20 mouse cellular contexts compared by ENCODE assay signal in genomic region chr15:69576742-69577141, GRCm38 (mm10).
DNase-seq lines count a peak whose midpoint lies in the region; ATAC-seq and TF ChIP-seq lines count a peak whose summit lies in the region.
"Had no signal": no experiment of that assay in that cellular context is flagged by ENCODE, and none has a peak within 500 bp of the region (broad histone marks: within the 10 kb centered on the region; RNA-seq: fewer than 3 reads in every experiment).

No protein-coding gene starts in this region.

- H3K4me3 ChIP-seq in intestine, embryonic 15.5 days (replicated peaks) = no peak overlapping the region
- H3K4me3 ChIP-seq in kidney, embryonic 16.5 days (ENCODE audit: low read length) = no peak overlapping the region
- no peak overlapping the region for H3K4me3 ChIP-seq in hindbrain, embryonic 12.5 days
- no peak overlapping the region for H3K4me3 ChIP-seq in hindbrain, postnatal 0 days (ENCODE audit: low read length)
- H3K4me3 ChIP-seq: erythroblast, embryonic 14.5 days; forebrain, embryonic 13.5 days; heart, embryonic 13.5 days; hindbrain, embryonic 15.5 days; midbrain, embryonic 10.5 days had no signal

- ATAC-seq in intestine, embryonic 15.5 days = peak; percentile 71
- ATAC-seq in kidney, embryonic 16.5 days (ENCODE audit: low FRiP score, low TSS enrichment) = 0 out of 2 replicates have a peak, but pooled peaks have one; percentile 31
- ATAC-seq in hindbrain, embryonic 12.5 days (ENCODE audit: low FRiP score) = no peak
- ATAC-seq in hindbrain, postnatal 0 days = no peak

- no peak for TF ChIP-seq CTCF in hindbrain, postnatal 0 days (IDR thresholded peaks at IDR 0.05; ENCODE audit: low read depth)

- H3K27me3 ChIP-seq in intestine, embryonic 15.5 days (replicated peaks) = no peaks in the 10 kb centered on the region
- H3K27me3 ChIP-seq in kidney, embryonic 16.5 days (ENCODE audit: insufficient read depth, low read length) = no peaks in the 10 kb centered on the region
- no peaks in the 10 kb centered on the region for H3K27me3 ChIP-seq in hindbrain, embryonic 12.5 days
- H3K27me3 ChIP-seq in hindbrain, postnatal 0 days (ENCODE audit: insufficient read depth, low read length) = no peaks in the 10 kb centered on the region
- H3K27me3 ChIP-seq: forebrain, embryonic 13.5 days; heart, embryonic 13.5 days; hindbrain, embryonic 15.5 days had no signal

- H3K4me1 ChIP-seq in intestine, embryonic 15.5 days (replicated peaks) = no peaks in the 10 kb centered on the region
- no peaks in the 10 kb centered on the region; the same call in 1 of the 2 replicates for H3K4me1 ChIP-seq in kidney, embryonic 16.5 days (ENCODE audit: insufficient read depth, low read length)
- H3K4me1 ChIP-seq in hindbrain, embryonic 12.5 days = peaks cover 5% of the 10 kb centered on the region
- 0 out of 2 replicates have a peak, but pooled peaks cover 5% of the 10 kb centered on the region for H3K4me1 ChIP-seq in hindbrain, postnatal 0 days (ENCODE audit: insufficient read depth, low read length)
- H3K4me1 ChIP-seq: heart, embryonic 13.5 days had no signal

- DNase-seq in embryo, embryonic 11 days = peak; percentile 22
- DNase-seq in retina, postnatal 1 day = peak; percentile 40
- no peak for DNase-seq in cerebellum, postnatal 14 days
- DNase-seq in hindbrain, postnatal 0 days (ENCODE audit: low spot score) = no peak
- DNase-seq: adrenal gland, adult 2 months; cerebellum, adult 9-10 months; gastrocnemius, postnatal 14 days; heart, adult 18-20 months; lung, adult 18-20 months; lung, postnatal 36 days; thymus, adult 2 months had no signal

- H3K4me2 ChIP-seq in intestine, embryonic 15.5 days (replicated peaks) = no peak overlapping the region
- H3K4me2 ChIP-seq in kidney, embryonic 16.5 days (replicated peaks; ENCODE audit: low read depth, low read length) = no peak overlapping the region
- no peak overlapping the region for H3K4me2 ChIP-seq in hindbrain, embryonic 12.5 days (replicated peaks)
- no peak overlapping the region for H3K4me2 ChIP-seq in hindbrain, postnatal 0 days (ENCODE audit: low read depth, low read length)
- H3K4me2 ChIP-seq: forebrain, embryonic 13.5 days; heart, embryonic 13.5 days; hindbrain, embryonic 15.5 days; liver, embryonic 11.5 days had no signal

- no peaks in the 10 kb centered on the region for H3K36me3 ChIP-seq in intestine, embryonic 15.5 days
- no peaks in the 10 kb centered on the region for H3K36me3 ChIP-seq in kidney, embryonic 16.5 days (ENCODE audit: insufficient read depth, low read length)
- no peaks in the 10 kb centered on the region for H3K36me3 ChIP-seq in hindbrain, embryonic 12.5 days
- no peaks in the 10 kb centered on the region for H3K36me3 ChIP-seq in hindbrain, postnatal 0 days (ENCODE audit: insufficient read depth, low read length)
- H3K36me3 ChIP-seq: heart, embryonic 13.5 days; hindbrain, embryonic 15.5 days; midbrain, embryonic 10.5 days had no signal

- no peak overlapping the region for H3K9ac ChIP-seq in intestine, embryonic 15.5 days
- no peak overlapping the region for H3K9ac ChIP-seq in kidney, embryonic 16.5 days (replicated peaks; ENCODE audit: low read length)
- no peak overlapping the region for H3K9ac ChIP-seq in hindbrain, embryonic 12.5 days
- no peak overlapping the region for H3K9ac ChIP-seq in hindbrain, postnatal 0 days (replicated peaks; ENCODE audit: low read length)
- H3K9ac ChIP-seq: forebrain, embryonic 13.5 days; heart, embryonic 13.5 days; hindbrain, embryonic 15.5 days had no signal

- no peaks in the 10 kb centered on the region for H3K9me3 ChIP-seq in intestine, embryonic 15.5 days
- H3K9me3 ChIP-seq in kidney, embryonic 16.5 days (ENCODE audit: low read length) = no peaks in the 10 kb centered on the region
- no peaks in the 10 kb centered on the region for H3K9me3 ChIP-seq in hindbrain, embryonic 12.5 days (replicated peaks)
- H3K9me3 ChIP-seq in hindbrain, postnatal 0 days (ENCODE audit: low read length) = no peaks in the 10 kb centered on the region
- H3K9me3 ChIP-seq: forebrain, embryonic 13.5 days; heart, embryonic 13.5 days; hindbrain, embryonic 15.5 days; midbrain, embryonic 10.5 days had no signal

- 44% methylated on average over 2 of the region's 2 CpGs for WGBS in intestine, embryonic 15.5 days
- WGBS in kidney, embryonic 16.5 days = 16% methylated on average over 2 of the region's 2 CpGs
- WGBS in hindbrain, embryonic 12.5 days = 29% methylated on average over 2 of the region's 2 CpGs
- WGBS in hindbrain, postnatal 0 days = 54% methylated on average over 2 of the region's 2 CpGs

- no peak overlapping the region for H3K27ac ChIP-seq in intestine, embryonic 15.5 days
- no peak overlapping the region for H3K27ac ChIP-seq in kidney, embryonic 16.5 days (ENCODE audit: low read length)
- no peak overlapping the region for H3K27ac ChIP-seq in hindbrain, embryonic 12.5 days
- H3K27ac ChIP-seq in hindbrain, postnatal 0 days = no peak overlapping the region
- H3K27ac ChIP-seq: forebrain, embryonic 13.5 days; heart, embryonic 13.5 days; hindbrain, embryonic 15.5 days; midbrain, embryonic 10.5 days had no signal

Comparison
In these comparisons a context has a peak if more than half of its experiments do, and no peak if none do; other contexts are left out.
1. DNase-seq: peak in embryo, embryonic 11 days (single experiment) and retina, postnatal 1 day (single experiment); none in cerebellum, postnatal 14 days (0 of 2) and hindbrain, postnatal 0 days (single experiment).
2. ATAC-seq: peak in intestine, embryonic 15.5 days (single experiment) and kidney, embryonic 16.5 days (single experiment); none in hindbrain, embryonic 12.5 days (single experiment) and hindbrain, postnatal 0 days (single experiment).